Mouse (Mus musculus): Measurements from ENCODE around the gene Ptgis. TPM values are rescaled to one million over a fixed set of nuclear protein-coding genes. Genes with fewer than 3 reads are reported as not detected.
"Not testable (repeated sequence)": the region's sequence is repeated elsewhere in the genome, so short reads cannot be mapped to it uniquely, and the experiment has no call there.

Gene Ptgis
- polyA plus RNA-seq, 1 experiment from 2014 or later = 2.4 TPM

DNA sequence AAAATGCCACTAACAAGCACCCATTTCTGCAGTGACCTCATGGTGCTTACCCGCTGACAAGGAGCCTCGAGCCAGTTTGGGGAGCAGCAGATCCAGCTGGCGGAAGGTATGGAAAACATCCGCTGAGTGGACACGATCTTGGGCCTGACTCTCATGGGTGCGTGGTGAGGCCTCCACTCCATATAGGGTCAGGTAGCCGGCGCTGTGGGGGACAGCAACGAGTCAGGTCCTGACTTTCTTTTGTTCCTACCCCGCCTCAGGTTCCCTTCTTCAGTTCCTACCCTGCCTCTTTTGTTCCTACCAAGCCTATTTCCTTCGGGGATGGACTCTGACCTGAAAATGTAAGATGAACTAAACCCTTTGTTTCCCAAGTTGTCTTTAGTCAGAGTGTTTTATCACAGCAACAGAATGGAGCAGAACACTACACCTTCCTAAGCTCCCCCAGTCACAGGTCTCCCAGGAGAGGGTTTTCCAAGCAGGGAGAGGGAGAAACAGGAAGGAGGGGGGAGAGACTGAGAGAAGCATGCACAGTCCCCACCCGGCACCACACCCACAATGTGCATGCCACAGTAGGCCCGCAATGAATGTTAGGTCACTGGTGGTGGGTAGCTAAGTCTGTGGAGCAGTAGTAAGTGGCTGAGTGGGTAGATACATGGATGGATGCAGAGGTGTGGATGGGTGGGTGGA, 19.1 kb downstream of the Ptgis start:
- Histone ChIP-seq H3K4me3 (no peak overlapping the region), H3K9ac (no peak overlapping the region), H3K4me1 (no peaks in the 10 kb centered on the region), H3K4me2 (no peak overlapping the region), H3K27ac (no peak overlapping the region), H3K9me3 (replicated peaks) (no peaks in the 10 kb centered on the region), H3K36me3 (no peaks in the 10 kb centered on the region), H3K27me3 (replicated peaks) (no peaks in the 10 kb centered on the region)
- WGBS (ENCODE audit: insufficient replicate concordance) = 69% methylated on average over 13 of the region's 13 CpGs
- ATAC-seq = no peak

DNA sequence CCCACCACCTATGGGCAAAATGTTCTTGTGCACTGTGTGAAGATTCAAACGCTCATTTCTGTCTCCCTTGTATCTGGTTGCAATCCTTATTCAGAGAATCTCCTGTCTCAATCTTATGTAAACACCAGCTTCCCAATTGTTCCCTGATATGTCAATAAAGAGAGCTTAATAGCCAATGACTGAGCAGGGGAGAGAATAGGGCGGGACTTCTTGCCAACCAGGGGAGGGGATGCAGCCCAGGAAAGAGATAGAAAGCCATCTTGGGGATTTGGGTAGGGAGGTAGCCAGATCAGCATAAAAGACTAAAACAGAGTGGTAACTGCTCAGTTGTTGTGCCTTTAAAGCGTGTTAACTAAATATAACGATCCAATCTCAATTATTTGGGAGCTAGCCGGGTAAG, 19.7 kb downstream of the Ptgis start:
- Histone ChIP-seq H3K9ac (no peak overlapping the region), H3K4me3 (no peak overlapping the region), H3K27ac (no peak overlapping the region), H3K4me1 (no peaks in the 10 kb centered on the region), H3K9me3 (replicated peaks) (no peaks in the 10 kb centered on the region), H3K27me3 (replicated peaks) (no peaks in the 10 kb centered on the region), H3K36me3 (no peaks in the 10 kb centered on the region), H3K4me2 (no peak overlapping the region)
- WGBS (ENCODE audit: insufficient replicate concordance) = 62% methylated on average over 5 of the region's 5 CpGs
- no peak for ATAC-seq

DNA sequence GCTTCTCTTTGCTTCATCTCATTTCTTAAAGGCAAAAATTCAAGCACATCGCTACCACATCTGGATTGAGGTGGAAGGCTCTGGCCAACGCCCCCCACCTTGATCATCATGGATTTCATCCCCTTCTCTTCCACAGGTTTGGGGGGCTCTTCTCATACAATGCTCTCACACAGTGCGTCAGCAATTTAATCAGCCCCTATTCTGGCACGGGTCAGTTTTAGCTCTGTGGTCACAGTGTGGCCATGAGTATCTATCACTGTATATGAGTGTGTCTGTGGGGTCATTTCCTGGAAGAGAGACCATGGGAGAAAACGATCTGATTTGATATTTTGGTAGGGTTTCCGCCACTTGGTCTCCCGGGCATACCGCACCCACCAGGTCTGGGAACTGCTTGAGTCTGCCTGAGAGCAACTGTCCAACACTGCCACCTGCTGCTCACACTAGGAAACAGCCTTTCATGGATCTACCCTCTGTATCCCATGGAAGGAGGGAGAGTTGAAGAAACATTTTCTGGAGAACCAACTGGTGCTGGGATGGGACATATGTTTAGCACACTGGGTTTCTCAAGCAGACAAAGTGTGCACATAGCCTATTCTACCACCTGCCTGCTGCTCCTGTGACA, 21.1 kb downstream of the Ptgis start:
- H3K4me3 ChIP-seq = no peak overlapping the region
- no peaks in the 10 kb centered on the region for H3K9me3 ChIP-seq (replicated peaks)
- H3K27me3 ChIP-seq (replicated peaks) = no peaks in the 10 kb centered on the region
- 35% methylated on average over 8 of the region's 8 CpGs for WGBS (ENCODE audit: insufficient replicate concordance)
- ATAC-seq = no peak
- H3K27ac ChIP-seq = no peak overlapping the region
- H3K9ac ChIP-seq = no peak overlapping the region
- no peak overlapping the region for H3K4me2 ChIP-seq
- no peaks in the 10 kb centered on the region for H3K36me3 ChIP-seq
- H3K4me1 ChIP-seq = no peaks in the 10 kb centered on the region

DNA sequence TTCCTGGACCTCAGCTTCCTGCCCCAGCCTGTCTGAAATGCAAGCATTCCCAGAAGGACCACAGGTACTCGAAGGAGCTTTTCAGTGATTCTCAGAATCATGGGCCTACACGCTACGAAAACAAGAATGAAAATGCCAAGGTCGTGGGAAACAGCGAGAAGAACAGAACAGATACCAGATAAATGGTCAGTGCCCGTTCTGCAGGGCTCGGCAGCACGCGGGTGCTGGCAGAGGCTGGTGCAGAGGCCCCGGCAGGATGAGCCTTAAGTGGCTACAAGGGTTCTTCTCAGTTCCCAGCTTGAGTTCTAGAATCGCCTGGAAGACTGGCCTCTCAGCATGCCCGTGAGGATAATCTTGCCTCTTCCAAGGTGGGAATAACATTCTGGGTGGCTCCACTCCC, 26.7 kb downstream of the Ptgis start:
- H3K27ac ChIP-seq = no peak overlapping the region
- H3K9ac ChIP-seq = no peak overlapping the region
- no peaks in the 10 kb centered on the region for H3K36me3 ChIP-seq
- H3K4me1 ChIP-seq = no peaks in the 10 kb centered on the region
- H3K4me2 ChIP-seq = no peak overlapping the region
- H3K27me3 ChIP-seq (replicated peaks) = no peaks in the 10 kb centered on the region
- ATAC-seq = no peak
- H3K9me3 ChIP-seq (replicated peaks) = no peaks in the 10 kb centered on the region
- no peak overlapping the region for H3K4me3 ChIP-seq
- WGBS (ENCODE audit: insufficient replicate concordance) = 74% methylated on average over 12 of the region's 12 CpGs

DNA sequence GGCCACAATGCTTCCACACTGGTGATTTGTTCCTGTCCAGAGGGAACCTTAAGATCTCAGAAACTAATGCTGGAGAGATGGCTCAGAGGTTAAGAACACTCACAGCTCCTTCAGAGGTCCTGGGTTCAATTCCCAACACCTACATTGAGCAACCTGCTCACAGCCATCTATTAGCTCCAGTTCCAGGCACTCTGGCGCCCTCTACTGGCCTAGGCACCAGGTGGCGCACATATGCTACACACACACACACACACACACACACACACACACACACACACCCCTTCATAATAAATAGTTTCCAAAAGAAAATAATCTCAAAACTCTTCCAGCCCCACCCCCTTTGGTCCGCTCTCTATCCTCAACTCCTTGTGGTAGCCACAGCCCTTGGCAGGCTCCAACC, 27.3 kb downstream of the Ptgis start:
- no peak for ATAC-seq
- Histone ChIP-seq H3K9ac (no peak overlapping the region), H3K36me3 (no peaks in the 10 kb centered on the region), H3K4me1 (no peaks in the 10 kb centered on the region), H3K27me3 (replicated peaks) (no peaks in the 10 kb centered on the region; the same call in 1 of the 2 replicates), H3K4me3 (no peak overlapping the region), H3K4me2 (no peak overlapping the region), H3K9me3 (replicated peaks) (no peaks in the 10 kb centered on the region), H3K27ac (no peak overlapping the region)
- 86% methylated on average over 3 of the region's 3 CpGs for WGBS (ENCODE audit: insufficient replicate concordance)

DNA sequence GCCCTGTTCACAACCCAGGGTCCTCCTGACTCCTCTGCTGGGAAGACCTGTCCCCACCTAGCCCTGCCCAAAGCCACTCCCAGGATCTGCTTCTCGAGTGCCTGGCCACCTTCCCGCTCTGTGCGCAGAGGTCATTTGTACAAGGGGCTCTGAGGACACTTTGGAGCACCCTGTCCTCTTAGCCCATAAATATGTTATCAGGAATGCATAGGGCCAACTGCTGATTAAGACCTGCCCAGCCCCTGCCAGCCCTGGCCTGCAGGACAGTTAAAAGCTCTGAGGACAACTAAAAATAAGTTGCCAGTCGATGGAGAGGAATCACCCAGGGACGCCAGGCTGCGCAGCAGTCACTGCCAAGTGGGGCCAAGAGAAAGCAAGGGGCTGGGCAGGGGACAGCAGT, 27.9 kb downstream of the Ptgis start:
- Histone ChIP-seq H3K4me1 (no peaks in the 10 kb centered on the region), H3K27me3 (replicated peaks) (no peaks in the 10 kb centered on the region; the same call in 1 of the 2 replicates), H3K9ac (no peak overlapping the region), H3K4me2 (no peak overlapping the region), H3K4me3 (no peak overlapping the region), H3K9me3 (replicated peaks) (no peaks in the 10 kb centered on the region), H3K27ac (no peak overlapping the region), H3K36me3 (no peaks in the 10 kb centered on the region)
- ATAC-seq = no peak
- WGBS (ENCODE audit: insufficient replicate concordance) = 80% methylated on average over 6 of the region's 6 CpGs

DNA sequence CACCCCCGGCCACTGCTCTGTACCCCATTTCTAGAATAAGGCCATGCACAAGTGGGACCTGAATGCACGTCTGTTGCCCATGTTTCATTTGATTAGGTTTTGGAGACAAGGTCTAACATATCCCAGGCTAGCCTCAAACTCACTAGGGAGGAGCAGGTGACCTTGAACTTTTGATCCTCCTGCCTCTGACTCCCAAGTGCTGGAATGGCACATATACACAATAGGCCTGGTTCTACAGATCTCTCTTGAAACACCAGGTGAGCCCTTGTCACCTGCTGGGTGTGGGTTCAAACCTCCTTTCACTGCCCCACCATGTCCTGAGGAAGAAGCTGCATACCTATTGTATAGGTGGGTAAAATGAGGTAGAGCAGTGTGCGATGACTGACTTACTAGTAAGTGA, 28.3 kb downstream of the Ptgis start:
- H3K36me3 ChIP-seq = no peaks in the 10 kb centered on the region
- no peak overlapping the region for H3K4me3 ChIP-seq
- no peak overlapping the region for H3K9ac ChIP-seq
- WGBS (ENCODE audit: insufficient replicate concordance) = 68% methylated on average over 3 of the region's 3 CpGs
- H3K27ac ChIP-seq = no peak overlapping the region
- no peak overlapping the region for H3K4me2 ChIP-seq
- ATAC-seq = no peak
- no peaks in the 10 kb centered on the region; the same call in 1 of the 2 replicates for H3K27me3 ChIP-seq (replicated peaks)
- H3K9me3 ChIP-seq (replicated peaks) = no peaks in the 10 kb centered on the region
- H3K4me1 ChIP-seq = no peaks in the 10 kb centered on the region

DNA sequence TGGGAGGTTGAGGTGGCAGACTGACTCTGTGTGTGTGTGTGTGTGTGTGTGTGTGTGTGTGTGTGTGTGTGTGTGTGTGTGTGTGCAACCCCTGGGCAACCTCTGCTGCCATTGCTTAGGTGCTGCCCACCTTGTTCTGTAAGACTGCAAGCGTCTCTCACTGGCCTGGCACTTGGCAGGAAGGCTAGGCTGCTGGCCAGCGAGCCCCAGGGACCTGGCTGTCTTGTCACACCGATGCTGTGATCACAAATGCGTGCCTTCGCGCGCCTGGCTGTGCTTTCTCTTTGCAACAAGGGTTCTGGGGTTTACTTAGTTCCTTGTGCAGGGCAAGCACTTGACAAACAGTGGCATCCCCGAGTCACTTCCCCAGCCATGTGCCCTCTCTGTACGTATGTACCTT, 30.5 kb downstream of the Ptgis start:
- Histone ChIP-seq H3K4me1 (no peaks in the 10 kb centered on the region), H3K9me3 (replicated peaks) (no peaks in the 10 kb centered on the region), H3K27me3 (replicated peaks) (no peaks in the 10 kb centered on the region; the same call in 1 of the 2 replicates), H3K9ac (no peak overlapping the region), H3K4me3 (no peak overlapping the region), H3K27ac (no peak overlapping the region), H3K4me2 (no peak overlapping the region), H3K36me3 (no peaks in the 10 kb centered on the region)
- 69% methylated on average over 9 of the region's 9 CpGs for WGBS (ENCODE audit: insufficient replicate concordance)
- ATAC-seq = no peak

DNA sequence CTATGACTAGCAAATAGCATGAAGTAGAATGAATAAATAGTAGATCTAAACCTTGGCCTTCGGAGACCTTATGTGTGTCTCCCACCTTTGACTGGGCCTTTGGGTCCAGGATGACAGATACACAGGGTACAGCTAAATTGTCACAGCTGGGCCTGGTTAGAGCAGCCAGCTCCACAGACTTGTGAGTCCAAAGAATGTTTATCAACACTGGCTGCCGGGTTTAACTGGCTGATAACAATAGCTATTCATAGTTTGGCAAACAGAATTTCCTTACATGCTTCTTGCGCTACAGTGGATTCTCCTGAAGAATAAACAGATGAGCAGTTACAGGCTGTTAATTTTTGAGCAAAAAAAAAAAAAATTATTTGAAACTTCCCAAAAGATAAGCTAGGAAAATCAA, 31.4 kb downstream of the Ptgis start:
- no peaks in the 10 kb centered on the region for H3K9me3 ChIP-seq (replicated peaks)
- no peak overlapping the region for H3K4me2 ChIP-seq
- no peak overlapping the region for H3K27ac ChIP-seq
- H3K36me3 ChIP-seq = no peaks in the 10 kb centered on the region
- no peaks in the 10 kb centered on the region for H3K4me1 ChIP-seq
- no peak overlapping the region for H3K9ac ChIP-seq
- whole genome bisulfite sequencing (ENCODE audit: insufficient replicate concordance) = 54% methylated on average over 3 of the region's 3 CpGs
- no peak for ATAC-seq
- no peak overlapping the region for H3K4me3 ChIP-seq
- H3K27me3 ChIP-seq (replicated peaks) = no peaks in the 10 kb centered on the region; the same call in 1 of the 2 replicates

DNA sequence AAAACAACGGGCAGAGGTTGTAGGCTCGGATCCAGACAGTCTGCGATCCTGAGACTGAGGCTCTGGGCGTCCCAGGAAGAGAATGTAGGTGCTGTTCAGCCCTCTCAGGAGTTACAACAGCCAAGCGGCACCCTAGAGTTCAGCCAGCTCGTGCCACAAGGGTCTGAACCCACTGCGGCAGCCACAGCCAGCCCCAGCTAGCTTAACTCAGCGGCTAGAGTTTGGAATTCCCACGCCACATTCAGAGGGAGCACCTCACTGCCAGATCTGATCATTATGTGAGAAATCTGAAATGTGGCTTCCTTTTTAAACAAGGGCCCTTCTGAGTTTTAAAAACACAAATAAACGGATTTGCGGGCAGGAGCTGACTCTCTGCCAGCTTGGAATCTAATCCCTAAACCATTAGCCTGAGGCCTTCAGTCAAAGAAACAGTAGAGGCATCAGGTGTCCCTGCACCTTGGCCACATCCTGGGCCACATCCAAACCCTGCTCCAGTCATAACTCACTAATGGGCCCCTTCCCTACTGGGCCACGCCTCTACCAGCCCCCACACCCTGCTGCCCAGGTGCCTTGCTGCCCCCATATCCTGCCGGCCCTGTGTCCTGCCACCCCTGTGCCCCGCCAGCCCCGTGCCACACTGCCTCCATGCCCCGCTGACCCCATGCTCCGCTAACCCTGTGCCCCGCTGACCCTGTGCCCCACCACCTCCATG, 34.3 kb downstream of the Ptgis start:
- Histone ChIP-seq H3K9me3 (replicated peaks) (no peaks in the 10 kb centered on the region), H3K27me3 (replicated peaks) (peaks cover 3% of the 10 kb centered on the region; the same call in 1 of the 2 replicates), H3K27ac (no peak overlapping the region), H3K4me1 (no peaks in the 10 kb centered on the region), H3K4me2 (no peak overlapping the region), H3K36me3 (no peaks in the 10 kb centered on the region), H3K9ac (no peak overlapping the region), H3K4me3 (no peak overlapping the region)
- no peak for ATAC-seq
- WGBS (ENCODE audit: insufficient replicate concordance) = 79% methylated on average over 18 of the region's 18 CpGs

DNA sequence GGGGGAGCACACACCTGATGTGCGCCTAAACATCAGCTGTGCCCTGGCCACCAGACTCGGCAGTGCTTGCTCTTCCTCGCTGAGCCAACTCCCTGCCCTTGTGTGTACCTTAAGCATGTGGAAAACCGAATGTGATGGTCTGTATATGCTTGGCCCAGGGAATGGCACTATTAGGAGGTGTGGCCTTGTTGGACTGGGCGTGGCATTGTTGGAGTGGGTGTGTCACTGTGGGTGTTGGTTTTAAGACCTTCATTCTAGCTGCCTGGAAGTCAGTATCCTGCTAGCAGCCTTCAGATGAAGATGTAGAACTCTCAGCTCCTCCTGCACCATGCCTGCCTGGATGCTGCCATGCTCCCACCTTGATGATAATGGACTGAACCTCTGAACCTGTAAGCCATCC, 35.7 kb downstream of the Ptgis start:
- not testable (repeated sequence) for H3K4me1 ChIP-seq; H3K36me3 ChIP-seq; H3K9me3 ChIP-seq (replicated peaks); ATAC-seq; H3K27ac ChIP-seq; H3K4me3 ChIP-seq; H3K27me3 ChIP-seq (replicated peaks); H3K9ac ChIP-seq; H3K4me2 ChIP-seq
- 69% methylated on average over 5 of the region's 5 CpGs for WGBS (ENCODE audit: insufficient replicate concordance)

DNA sequence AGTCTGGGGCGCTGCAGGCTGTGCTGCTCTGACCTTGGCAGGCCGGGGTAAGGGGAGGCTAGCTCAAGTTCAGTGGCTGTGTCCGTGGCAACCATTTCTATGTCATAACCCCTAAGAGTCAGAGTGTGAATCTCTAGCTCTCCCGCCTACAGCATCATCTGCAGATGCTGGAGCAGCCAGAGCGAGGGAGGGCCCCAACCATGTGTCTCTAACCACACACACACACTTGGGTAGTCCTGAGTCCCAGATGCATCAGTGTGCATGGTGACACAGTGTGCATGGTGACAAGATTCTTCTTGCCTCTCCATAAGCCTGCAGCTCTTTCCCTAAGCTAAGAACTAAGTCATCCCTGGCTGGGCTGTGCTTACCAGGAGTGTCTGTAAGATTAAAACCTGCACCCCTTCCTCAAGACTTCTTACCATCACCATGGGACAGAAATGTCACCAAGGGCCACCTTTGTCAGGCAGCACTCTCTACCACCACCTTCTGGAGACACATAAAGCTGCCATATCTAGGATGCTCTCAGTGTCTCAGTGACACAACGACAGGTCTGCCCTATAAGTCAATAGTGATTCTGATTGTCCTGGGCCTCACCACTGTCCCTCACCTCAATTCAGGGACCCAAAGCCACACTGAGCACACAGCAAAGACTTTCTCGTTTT, 36.8 kb downstream of the Ptgis start:
- Histone ChIP-seq H3K27me3 (replicated peaks) (peaks cover 3% of the 10 kb centered on the region; the same call in 1 of the 2 replicates), H3K9me3 (replicated peaks) (no peaks in the 10 kb centered on the region), H3K27ac (no peak overlapping the region), H3K4me3 (no peak overlapping the region), H3K9ac (no peak overlapping the region), H3K36me3 (no peaks in the 10 kb centered on the region), H3K4me2 (no peak overlapping the region), H3K4me1 (no peaks in the 10 kb centered on the region)
- no peak for ATAC-seq
- WGBS (ENCODE audit: insufficient replicate concordance) = 61% methylated on average over 7 of the region's 7 CpGs

Measured in liver, embryonic 12.5 days (tissue).